Mouse (Mus musculus) midbrain, embryonic 10.5 days (tissue): ENCODE data around the gene Casp3. TPM values are rescaled to one million over a fixed set of nuclear protein-coding genes. Genes with fewer than 3 reads are reported as not detected.

Experiments used
- DNase-seq: peaks from one replicate; pipeline ENCODE4 v3.0.0-alpha.2; 2017; ENCODE audit warnings: low spot score
- H3K27ac ChIP-seq: fragments of 300-500 bp; sonication (generic); replicated peaks from 2 replicates; pipeline ENCODE4 v1.5.1; 2016; ENCODE audit warnings: mild to moderate bottlenecking
- H3K27me3 ChIP-seq: fragments of 300-500 bp; sonication (generic); 2 replicates; pipeline ENCODE4 v1.6.1; 2016; ENCODE audit warnings: low read depth, mild to moderate bottlenecking; ENCODE audit not compliant: poor library complexity, severe bottlenecking
- H3K36me3 ChIP-seq: fragments of 300-500 bp; sonication (generic); 2 replicates; pipeline ENCODE4 v1.6.1; 2016; ENCODE audit warnings: mild to moderate bottlenecking, moderate library complexity
- H3K4me1 ChIP-seq: fragments of 300-500 bp; sonication (generic); 2 replicates; pipeline ENCODE4 v1.6.1; 2016
- H3K4me3 ChIP-seq: fragments of 300-500 bp; sonication (generic); 2 replicates; pipeline ENCODE4 v1.5.1; 2016; ENCODE audit warnings: mild to moderate bottlenecking, moderate library complexity
- H3K9me3 ChIP-seq: fragments of 300-500 bp; sonication (generic); replicated peaks from 2 replicates; pipeline ENCODE4 v1.6.1; 2016; ENCODE audit warnings: mild to moderate bottlenecking
- WGBS: fragments of 180-500 bp; shearing (Covaris S2); methylation state at CpG from one replicate; pipeline ENCODE4 v1.1.7; 2016; 5-methylcytosine and 5-hydroxymethylcytosine counted together
- polyA plus RNA-seq: library from polyadenylated mRNA; unstranded; fragments of >200 nt; fragmentation: Nextera tagmentation; extraction: Ambion mirVana; gene quantifications from 2 replicates; pipeline ENCODE4 v1.2.1, GENCODE M21; 2016

The Casp3 gene
- polyA plus RNA-seq, 1 experiment from 2014 or later = 130 TPM

GRCm38 (mm10) chr8:46615936-46616335 lies 1.2 kb upstream of the Casp3 start:
- peak overlapping the region; percentile 82; the same call in 1 of the 2 replicates for H3K4me3 ChIP-seq
- H3K9me3 ChIP-seq = no peaks in the 10 kb centered on the region
- H3K36me3 ChIP-seq = no peaks in the 10 kb centered on the region
- WGBS = 89% methylated on average over 8 of the region's 8 CpGs
- H3K27me3 ChIP-seq = no peaks in the 10 kb centered on the region
- no peak overlapping the region for H3K27ac ChIP-seq
- DNase-seq = no peak
- peaks cover 30% of the 10 kb centered on the region for H3K4me1 ChIP-seq

- H3K4me1 ChIP-seq = peaks cover 30% of the 10 kb centered on the region
- no peaks in the 10 kb centered on the region for H3K9me3 ChIP-seq
- H3K27ac ChIP-seq = peak overlapping the region; percentile 94
- peak; percentile 28 for DNase-seq
- WGBS = under 1% methylated on average over 38 of the region's 38 CpGs
- peak overlapping the region; percentile 82 for H3K4me3 ChIP-seq
- 0 out of 2 replicates have a peak, but pooled peaks cover 2% of the 10 kb centered on the region for H3K36me3 ChIP-seq
- no peaks in the 10 kb centered on the region for H3K27me3 ChIP-seq
Measured at GRCm38 (mm10) chr8:46617690-46618620, 864 bp downstream of the Casp3 start.

- no peak for DNase-seq
- Histone ChIP-seq H3K27ac (peak overlapping the region; percentile 94), H3K27me3 (no peaks in the 10 kb centered on the region), H3K9me3 (no peaks in the 10 kb centered on the region), H3K4me1 (peaks cover 30% of the 10 kb centered on the region), H3K4me3 (peak overlapping the region; percentile 82), H3K36me3 (0 out of 2 replicates have a peak, but pooled peaks cover 5% of the 10 kb centered on the region)
- WGBS = 3% methylated on average over 10 of the region's 10 CpGs
Measured at GRCm38 (mm10) chr8:46618639-46619320, 1.7 kb downstream of the Casp3 start.

- 89% methylated on average over 9 of the region's 9 CpGs for WGBS
- Histone ChIP-seq H3K27me3 (no peaks in the 10 kb centered on the region), H3K4me3 (no peak overlapping the region), H3K36me3 (0 out of 2 replicates have a peak, but pooled peaks cover 8% of the 10 kb centered on the region), H3K9me3 (no peaks in the 10 kb centered on the region), H3K4me1 (peaks cover 21% of the 10 kb centered on the region), H3K27ac (no peak overlapping the region)
- DNase-seq = no peak
Measured at GRCm38 (mm10) chr8:46622446-46623270, 5.6 kb downstream of the Casp3 start.

GRCm38 (mm10) chr8:46625166-46625565 lies 8.1 kb downstream of the Casp3 start:
- no peak for DNase-seq
- Histone ChIP-seq H3K27ac (no peak overlapping the region), H3K36me3 (peaks cover 25% of the 10 kb centered on the region), H3K4me3 (no peak overlapping the region), H3K27me3 (no peaks in the 10 kb centered on the region), H3K4me1 (no peaks in the 10 kb centered on the region; the same call in 1 of the 2 replicates), H3K9me3 (no peaks in the 10 kb centered on the region)
- WGBS = 74% methylated on average over 1 of the region's 1 CpGs

GRCm38 (mm10) chr8:46626642-46627041 lies 9.6 kb downstream of the Casp3 start:
- Histone ChIP-seq H3K9me3 (no peaks in the 10 kb centered on the region), H3K27ac (no peak overlapping the region), H3K4me1 (no peaks in the 10 kb centered on the region), H3K4me3 (no peak overlapping the region), H3K36me3 (peaks cover 39% of the 10 kb centered on the region), H3K27me3 (no peaks in the 10 kb centered on the region)
- 95% methylated on average over 5 of the region's 5 CpGs for WGBS
- DNase-seq = no peak

GRCm38 (mm10) chr8:46627881-46628280 lies 10.8 kb downstream of the Casp3 start:
- Histone ChIP-seq H3K36me3 (peaks cover 48% of the 10 kb centered on the region), H3K9me3 (no peaks in the 10 kb centered on the region), H3K27ac (no peak overlapping the region), H3K4me1 (no peaks in the 10 kb centered on the region), H3K4me3 (no peak overlapping the region), H3K27me3 (no peaks in the 10 kb centered on the region)
- DNase-seq = no peak
- WGBS = 78% methylated on average over 7 of the region's 7 CpGs

GRCm38 (mm10) chr8:46628645-46629044 lies 11.6 kb downstream of the Casp3 start:
- Histone ChIP-seq H3K27ac (no peak overlapping the region), H3K36me3 (peaks cover 54% of the 10 kb centered on the region), H3K4me1 (no peaks in the 10 kb centered on the region), H3K4me3 (no peak overlapping the region), H3K27me3 (no peaks in the 10 kb centered on the region), H3K9me3 (no peaks in the 10 kb centered on the region)
- WGBS = 93% methylated on average over 1 of the region's 1 CpGs
- DNase-seq = no peak

- no peak for DNase-seq
- H3K36me3 ChIP-seq = peaks cover 68% of the 10 kb centered on the region
- WGBS = 96% methylated on average over 3 of the region's 3 CpGs
Measured at GRCm38 (mm10) chr8:46630422-46630821, 13.3 kb downstream of the Casp3 start.

GRCm38 (mm10) chr8:46630932-46631331 lies 13.8 kb downstream of the Casp3 start:
- H3K36me3 ChIP-seq = peaks cover 73% of the 10 kb centered on the region
- DNase-seq = no peak
- 95% methylated on average over 4 of the region's 4 CpGs for WGBS

More at GRCm38 (mm10) chr8:46630422-46630821, 13.3 kb downstream of the Casp3 start:
- Histone ChIP-seq H3K27ac (no peak overlapping the region), H3K9me3 (no peaks in the 10 kb centered on the region), H3K4me3 (no peak overlapping the region), H3K4me1 (no peaks in the 10 kb centered on the region), H3K27me3 (no peaks in the 10 kb centered on the region)

GRCm38 (mm10) chr8:46639010-46639571 lies 22.0 kb downstream of the Casp3 start:
- H3K27me3 ChIP-seq = no peaks in the 10 kb centered on the region
- no peaks in the 10 kb centered on the region for H3K9me3 ChIP-seq
- H3K4me3 ChIP-seq = no peak overlapping the region
- DNase-seq = no peak
- peaks cover 82% of the 10 kb centered on the region for H3K36me3 ChIP-seq
- H3K4me1 ChIP-seq = no peaks in the 10 kb centered on the region
- WGBS = 72% methylated on average over 6 of the region's 6 CpGs
- no peak overlapping the region for H3K27ac ChIP-seq

More at GRCm38 (mm10) chr8:46630932-46631331, 13.8 kb downstream of the Casp3 start:
- no peaks in the 10 kb centered on the region for H3K4me1 ChIP-seq
- H3K27ac ChIP-seq = no peak overlapping the region
- H3K4me3 ChIP-seq = no peak overlapping the region
- H3K9me3 ChIP-seq = no peaks in the 10 kb centered on the region
- no peaks in the 10 kb centered on the region for H3K27me3 ChIP-seq

- WGBS = 85% methylated on average over 5 of the region's 5 CpGs
- peaks cover 74% of the 10 kb centered on the region for H3K36me3 ChIP-seq
- no peaks in the 10 kb centered on the region for H3K27me3 ChIP-seq
- no peak for DNase-seq
- no peak overlapping the region for H3K4me3 ChIP-seq
- H3K4me1 ChIP-seq = no peaks in the 10 kb centered on the region
- no peak overlapping the region for H3K27ac ChIP-seq
- H3K9me3 ChIP-seq = no peaks in the 10 kb centered on the region
Measured at GRCm38 (mm10) chr8:46639852-46640251, 22.8 kb downstream of the Casp3 start.
